20 mouse cellular contexts compared by ENCODE assay signal in the genomic region with DNA sequence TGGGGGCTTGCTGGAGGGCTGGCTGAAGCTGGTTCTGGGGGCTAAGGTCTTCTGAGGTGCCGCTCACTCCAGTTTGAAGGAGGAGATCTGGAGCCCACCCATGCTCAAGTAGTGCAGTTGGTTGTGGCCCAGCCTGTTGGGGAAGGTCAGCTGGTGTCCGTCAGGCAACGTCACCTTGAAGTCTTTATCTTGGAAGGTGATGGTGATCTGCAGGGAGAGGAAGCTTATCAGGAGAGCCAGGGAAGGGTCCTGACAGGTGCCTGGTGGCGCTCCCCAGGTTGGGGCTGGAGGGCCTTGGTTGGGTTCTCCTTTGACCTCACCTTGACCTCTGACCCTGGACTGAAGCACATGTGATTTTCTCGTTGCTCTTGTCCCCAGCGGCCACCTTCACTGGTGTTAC. TPM values are rescaled to one million over a fixed set of nuclear protein-coding genes. Genes with fewer than 3 reads are reported as not detected.
A peak's percentile ranks its signal among the peaks of the same experiment; 100 is the strongest.
DNase-seq lines count a peak whose midpoint lies in the region; ATAC-seq and TF ChIP-seq lines count a peak whose summit lies in the region.
"Had no signal": no experiment of that assay in that cellular context is flagged by ENCODE, and none has a peak within 500 bp of the region (broad histone marks: within the 10 kb centered on the region; RNA-seq: fewer than 3 reads in every experiment).

No protein-coding gene starts in this region.

- H3K4me2 ChIP-seq in heart, postnatal 0 days (ENCODE audit: low read depth, low read length): no peak overlapping the region
- no peak overlapping the region for H3K4me2 ChIP-seq in liver, postnatal 0 days (ENCODE audit: low read depth, low read length)
- peak overlapping the region; percentile 42; the same call in 1 of the 2 replicates for H3K4me2 ChIP-seq in intestine, embryonic 16.5 days (ENCODE audit: low read depth, low read length)
- no peak overlapping the region for H3K4me2 ChIP-seq in stomach, embryonic 14.5 days (replicated peaks; ENCODE audit: low read depth, low read length)

- no peak overlapping the region for H3K9ac ChIP-seq in heart, postnatal 0 days (replicated peaks; ENCODE audit: low read depth, low read length)
- H3K9ac ChIP-seq in liver, postnatal 0 days (replicated peaks): no peak overlapping the region
- H3K9ac ChIP-seq in intestine, embryonic 16.5 days (ENCODE audit: low read depth, low read length): peak overlapping the region; percentile 54; the same call in 1 of the 2 replicates
- no peak overlapping the region for H3K9ac ChIP-seq in stomach, embryonic 14.5 days (replicated peaks; ENCODE audit: low read depth, low read length)

- H3K36me3 ChIP-seq in heart, postnatal 0 days (replicated peaks; ENCODE audit: control insufficient read depth, insufficient read depth, low read length): peaks cover 28% of the 10 kb centered on the region
- peaks cover 16% of the 10 kb centered on the region for H3K36me3 ChIP-seq in liver, postnatal 0 days (replicated peaks; ENCODE audit: insufficient read depth, low read length)
- peaks cover 5% of the 10 kb centered on the region; the same call in 1 of the 2 replicates for H3K36me3 ChIP-seq in intestine, embryonic 16.5 days (ENCODE audit: control insufficient read depth, insufficient read depth, low read length)
- H3K36me3 ChIP-seq in stomach, embryonic 14.5 days (ENCODE audit: control insufficient read depth, insufficient read depth, low read length): peaks cover 27% of the 10 kb centered on the region; the same call in 1 of the 2 replicates
- H3K36me3 ChIP-seq: forebrain, embryonic 10.5 days; G1E had no signal

- no peak for TF ChIP-seq EP300 in heart, postnatal 0 days (IDR thresholded peaks at IDR 0.05; ENCODE audit: low read depth)
- no peak for TF ChIP-seq EP300 in liver, postnatal 0 days (IDR thresholded peaks at IDR 0.05; ENCODE audit: low read depth)

- no peak for ATAC-seq in heart, postnatal 0 days (ENCODE audit: insufficient read depth, low read depth)
- ATAC-seq in liver, postnatal 0 days: no peak
- no peak for ATAC-seq in intestine, embryonic 16.5 days
- no peak for ATAC-seq in stomach, embryonic 14.5 days (ENCODE audit: insufficient number of reproducible peaks, insufficient read depth, low FRiP score, low read depth)

- H3K4me3 ChIP-seq in heart, postnatal 0 days (ENCODE audit: low read depth, low read length): no peak overlapping the region
- H3K4me3 ChIP-seq in liver, postnatal 0 days (ENCODE audit: low read depth, low read length): no peak overlapping the region
- H3K4me3 ChIP-seq in intestine, embryonic 16.5 days (ENCODE audit: low read length): no peak overlapping the region
- H3K4me3 ChIP-seq in stomach, embryonic 14.5 days (ENCODE audit: low read depth, low read length): no peak overlapping the region

- H3K27me3 ChIP-seq in heart, postnatal 0 days (ENCODE audit: control insufficient read depth, insufficient read depth, low read length): no peaks in the 10 kb centered on the region
- no peaks in the 10 kb centered on the region for H3K27me3 ChIP-seq in liver, postnatal 0 days (ENCODE audit: insufficient read depth, low read length)
- no peaks in the 10 kb centered on the region for H3K27me3 ChIP-seq in intestine, embryonic 16.5 days (replicated peaks; ENCODE audit: control insufficient read depth, insufficient read depth, low read length)
- no peaks in the 10 kb centered on the region for H3K27me3 ChIP-seq in stomach, embryonic 14.5 days (ENCODE audit: control insufficient read depth, insufficient read depth, low read length)

- TF ChIP-seq CTCF in heart, postnatal 0 days (IDR thresholded peaks at IDR 0.05; ENCODE audit: low read depth): no peak
- TF ChIP-seq CTCF in liver, postnatal 0 days (IDR thresholded peaks at IDR 0.05; ENCODE audit: low read depth): no peak

- 60% methylated on average over 6 of the region's 6 CpGs for WGBS in heart, postnatal 0 days
- WGBS in liver, postnatal 0 days (ENCODE audit: insufficient replicate concordance): 37% methylated on average over 6 of the region's 6 CpGs
- WGBS in intestine, embryonic 16.5 days: 54% methylated on average over 6 of the region's 6 CpGs
- 60% methylated on average over 6 of the region's 6 CpGs for WGBS in stomach, embryonic 14.5 days

- DNase-seq in heart, postnatal 0 days (ENCODE audit: low spot score): no peak
- no peak for DNase-seq in heart, postnatal 25 days (ENCODE audit: low spot score)
- DNase-seq in liver, postnatal 0 days: no peak
- DNase-seq in liver: no peak
- DNase-seq in cerebellum, adult 18-20 months: no peak
- DNase-seq: adrenal gland, adult 8-10 months; cerebellum, adult 8-10 months; gastrocnemius, postnatal 36 days; midbrain, embryonic 14.5 days; right cerebral cortex, postnatal 14 days; thymus, postnatal 14 days had no signal

- H3K9me3 ChIP-seq in heart, postnatal 0 days (replicated peaks; ENCODE audit: control insufficient read depth, low read length): no peaks in the 10 kb centered on the region
- H3K9me3 ChIP-seq in liver, postnatal 0 days (ENCODE audit: low read length): no peaks in the 10 kb centered on the region
- no peaks in the 10 kb centered on the region for H3K9me3 ChIP-seq in intestine, embryonic 16.5 days (ENCODE audit: control insufficient read depth, low read length)
- no peaks in the 10 kb centered on the region for H3K9me3 ChIP-seq in stomach, embryonic 14.5 days (ENCODE audit: control insufficient read depth, low read depth, low read length)
- H3K9me3 ChIP-seq: forebrain, embryonic 10.5 days; G1E had no signal

- intact Hi-C loops in heart, postnatal 25 days (cut with DNase I): loop anchor here (1.0 to 5.0 kb wide), 2 partner anchors 25 to 39 kb away; no protein-coding TSS in a partner anchor

- peak overlapping the region; percentile 49; the same call in 1 of the 2 replicates for H3K27ac ChIP-seq in heart, postnatal 0 days (ENCODE audit: low read depth)
- H3K27ac ChIP-seq in liver, postnatal 0 days (ENCODE audit: low read depth): peak overlapping the region; percentile 12; the same call in 1 of the 2 replicates
- peak overlapping the region; percentile 92 for H3K27ac ChIP-seq in intestine, embryonic 16.5 days (ENCODE audit: low read length)
- H3K27ac ChIP-seq in stomach, embryonic 14.5 days (ENCODE audit: low read length): peak overlapping the region; percentile 72
- H3K27ac ChIP-seq: forebrain, embryonic 10.5 days; hindbrain, postnatal 0 days had no signal

- H3K4me1 ChIP-seq in heart, postnatal 0 days (ENCODE audit: control insufficient read depth, insufficient read depth): peaks cover 5% of the 10 kb centered on the region; the same call in 1 of the 2 replicates
- peaks cover 28% of the 10 kb centered on the region for H3K4me1 ChIP-seq in liver, postnatal 0 days (ENCODE audit: insufficient read depth)
- H3K4me1 ChIP-seq in intestine, embryonic 16.5 days (ENCODE audit: control insufficient read depth, insufficient read depth, low read length): peaks cover 32% of the 10 kb centered on the region
- H3K4me1 ChIP-seq in stomach, embryonic 14.5 days (ENCODE audit: control insufficient read depth, insufficient read depth, low read length): peaks cover 20% of the 10 kb centered on the region

RNA-seq across cellular contexts. Expression of gene Lgals2, which starts 4.4 kb away (rescaled TPM):
- total RNA-seq in heart, postnatal 0 days (2014; rRNA removed; ENCODE audit: low replicate concordance): 4.6 TPM in 1 of 2 replicates, not detected in the other
- polyA plus RNA-seq in heart, postnatal 0 days (2015; fragmentation: Nextera tagmentation; extraction: Ambion mirVana): 0.27 and 0.36 TPM in 2 replicates
- under 1 TPM; 0.62 to 0.64 TPM for total RNA-seq in heart, postnatal 25 days (2021)
- 3.4 TPM in 2 replicates for polyA plus RNA-seq in liver, postnatal 0 days (2015; fragmentation: Nextera tagmentation; extraction: Ambion mirVana)
- polyA plus RNA-seq in intestine, embryonic 16.5 days (2015; fragmentation: Nextera tagmentation; extraction: Ambion mirVana): 1,298 and 1,309 TPM in 2 replicates
- polyA plus RNA-seq in stomach, embryonic 14.5 days (2014; fragmentation: Nextera tagmentation; extraction: Ambion mirVana): 30.0 and 39.7 TPM in 2 replicates
- total RNA-seq: adrenal gland, adult 8-10 months; G1E; gastrocnemius, postnatal 36 days; hindbrain, postnatal 0 days; layer of hippocampus, adult 8-10 months; megakaryocyte progenitor cell, adult 5-6 weeks had no signal
- polyA plus RNA-seq: forebrain, embryonic 10.5 days; G1E; hindbrain, postnatal 0 days; midbrain, embryonic 14.5 days; neural tube, embryonic 11.5 days had no signal

RNA-seq across cellular contexts. Expression of gene Cdc42ep1, which starts 8.5 kb away (rescaled TPM):
- total RNA-seq in heart, postnatal 0 days (2014; rRNA removed; ENCODE audit: low replicate concordance): 44.7 and 52.5 TPM in 2 replicates
- 27.1 and 27.4 TPM in 2 replicates for polyA plus RNA-seq in heart, postnatal 0 days (2015; fragmentation: Nextera tagmentation; extraction: Ambion mirVana)
- 10 to 100 TPM; 34.1 to 41.0 TPM for total RNA-seq in heart, postnatal 25 days (2021)
- 12.6 and 19.8 TPM in 2 replicates for polyA plus RNA-seq in liver, postnatal 0 days (2015; fragmentation: Nextera tagmentation; extraction: Ambion mirVana)
- polyA plus RNA-seq in intestine, embryonic 16.5 days (2015; fragmentation: Nextera tagmentation; extraction: Ambion mirVana): 34.5 and 36.1 TPM in 2 replicates
- polyA plus RNA-seq in stomach, embryonic 14.5 days (2014; fragmentation: Nextera tagmentation; extraction: Ambion mirVana): 40.7 and 41.7 TPM in 2 replicates
- total RNA-seq: megakaryocyte progenitor cell, adult 5-6 weeks had no signal
- polyA plus RNA-seq: G1E had no signal

RNA-seq across cellular contexts. Expression of gene Gga1, which starts 26.0 kb away (rescaled TPM):
- total RNA-seq in heart, postnatal 0 days (2014; rRNA removed; ENCODE audit: low replicate concordance): 32.4 and 40.5 TPM in 2 replicates
- 30.1 and 32.4 TPM in 2 replicates for polyA plus RNA-seq in heart, postnatal 0 days (2015; fragmentation: Nextera tagmentation; extraction: Ambion mirVana)
- 10 to 100 TPM; 41.6 to 43.8 TPM for total RNA-seq in heart, postnatal 25 days (2021)
- polyA plus RNA-seq in liver, postnatal 0 days (2015; fragmentation: Nextera tagmentation; extraction: Ambion mirVana): 12.9 and 14.8 TPM in 2 replicates
- 56.3 and 57.4 TPM in 2 replicates for polyA plus RNA-seq in intestine, embryonic 16.5 days (2015; fragmentation: Nextera tagmentation; extraction: Ambion mirVana)
- polyA plus RNA-seq in stomach, embryonic 14.5 days (2014; fragmentation: Nextera tagmentation; extraction: Ambion mirVana): 38.2 and 40.4 TPM in 2 replicates

RNA-seq across cellular contexts. Expression of gene Card10, which starts 48.1 kb away (rescaled TPM):
- 2.7 and 6.4 TPM in 2 replicates for total RNA-seq in heart, postnatal 0 days (2014; rRNA removed; ENCODE audit: low replicate concordance)
- polyA plus RNA-seq in heart, postnatal 0 days (2015; fragmentation: Nextera tagmentation; extraction: Ambion mirVana): 4.0 and 4.6 TPM in 2 replicates
- 10 to 100 TPM; 14.8 to 18.3 TPM for total RNA-seq in heart, postnatal 25 days (2021)
- polyA plus RNA-seq in liver, postnatal 0 days (2015; fragmentation: Nextera tagmentation; extraction: Ambion mirVana): 1.5 and 1.8 TPM in 2 replicates
- 5.2 and 6.1 TPM in 2 replicates for polyA plus RNA-seq in intestine, embryonic 16.5 days (2015; fragmentation: Nextera tagmentation; extraction: Ambion mirVana)
- 6.5 and 7.6 TPM in 2 replicates for polyA plus RNA-seq in stomach, embryonic 14.5 days (2014; fragmentation: Nextera tagmentation; extraction: Ambion mirVana)
- total RNA-seq: G1E had no signal
- polyA plus RNA-seq: G1E had no signal

RNA-seq across cellular contexts. Expression of gene Gm49510, which starts 48.5 kb away (rescaled TPM):
- total RNA-seq in heart, postnatal 0 days (2014; rRNA removed; ENCODE audit: low replicate concordance): 0.73 TPM in 1 of 2 replicates, not detected in the other
- 0.08 and 0.18 TPM in 2 replicates for polyA plus RNA-seq in heart, postnatal 0 days (2015; fragmentation: Nextera tagmentation; extraction: Ambion mirVana)
- under 1 TPM in 1 of 2 experiments, not detected in 1; 0.18 TPM for total RNA-seq in heart, postnatal 25 days (2021)
- polyA plus RNA-seq in liver, postnatal 0 days (2015; fragmentation: Nextera tagmentation; extraction: Ambion mirVana): 0.07 TPM in 1 of 2 replicates, not detected in the other
- 0.21 and 0.55 TPM in 2 replicates for polyA plus RNA-seq in intestine, embryonic 16.5 days (2015; fragmentation: Nextera tagmentation; extraction: Ambion mirVana)
- polyA plus RNA-seq in stomach, embryonic 14.5 days (2014; fragmentation: Nextera tagmentation; extraction: Ambion mirVana): 0.21 TPM in 1 of 2 replicates, not detected in the other
- total RNA-seq: gastrocnemius, postnatal 36 days; heart, postnatal 14 days; hindbrain, postnatal 0 days had no signal
- polyA plus RNA-seq: hindbrain, postnatal 0 days; midbrain, embryonic 14.5 days had no signal

Comparison
In these comparisons a context has a peak if more than half of its experiments do, and no peak if none do; other contexts are left out.
1. H3K27ac ChIP-seq: peak in every context shown above with its lines; median percentile 92 in intestine, embryonic 16.5 days; 72 in stomach, embryonic 14.5 days; 49 in heart, postnatal 0 days; 12 in liver, postnatal 0 days.
2. RNA of gene Lgals2, which starts 4.4 kb away (polyA plus RNA-seq): 1,298 to 1,309 TPM in intestine, embryonic 16.5 days; 30.0 to 39.7 TPM in stomach, embryonic 14.5 days, 3.4 TPM in liver, postnatal 0 days and 0.27 to 0.36 TPM in heart, postnatal 0 days; every median in the first group is over 10 times any median in the second.